Mouse (Mus musculus) MEL (cell line): ENCODE results near the gene Fkbp2. TPM values are rescaled to one million over a fixed set of nuclear protein-coding genes. Genes with fewer than 3 reads are reported as not detected.

Experiments
- DNase-seq: peaks from one replicate; pipeline ENCODE4 v3.0.0; 2011; ENCODE audit warnings: low read depth, low spot score
- H3K27ac ChIP-seq: 2 replicates; pipeline ENCODE4 v1.5.1; 2012; ENCODE audit warnings: low read depth, mild to moderate bottlenecking, control low read depth, low read length, moderate library complexity; ENCODE audit not compliant: control insufficient read depth
- H3K27me3 ChIP-seq, 2 experiments: fragments of 150-350 bp in 1 of 2; sonication (generic) in 1 of 2; 2 replicates each; pipeline ENCODE4 v1.6.1; 2012; ENCODE audit warnings: low read length in 2 of 2, mild to moderate bottlenecking in 2 of 2, improper control_type of control experiment in 1 of 2, moderate library complexity in 1 of 2; ENCODE audit not compliant: insufficient read depth in 2 of 2, control insufficient read depth in 1 of 2
- H3K36me3 ChIP-seq, 2 experiments: 2 replicates each; pipeline ENCODE4 v1.6.1; 2012 to 2014; ENCODE audit warnings: low read length in 2 of 2, improper control_type of control experiment in 1 of 2, inconsistent platforms in 1 of 2, mild to moderate bottlenecking in 1 of 2; ENCODE audit not compliant: insufficient read depth in 2 of 2, control insufficient read depth in 1 of 2
- H3K4me1 ChIP-seq, 2 experiments: fragments of 150-350 bp in 1 of 2; sonication (generic) in 1 of 2; 2 replicates each; pipeline ENCODE4 v1.6.1; 2012; ENCODE audit warnings: low read length in 2 of 2, improper control_type of control experiment in 1 of 2, mild to moderate bottlenecking in 1 of 2; ENCODE audit not compliant: insufficient read depth in 2 of 2, control insufficient read depth in 1 of 2
- H3K4me3 ChIP-seq, 2 experiments: fragments of 150-350 bp in 1 of 2; sonication (generic) in 1 of 2; 2 replicates each; pipeline ENCODE4 v1.5.1; 2012; ENCODE audit warnings: low read depth in 2 of 2, low read length in 2 of 2, mild to moderate bottlenecking in 2 of 2, moderate library complexity in 2 of 2, control low read depth in 1 of 2, improper control_type of control experiment in 1 of 2; ENCODE audit not compliant: control insufficient read depth in 1 of 2, insufficient read depth in 1 of 2
- H3K79me2 ChIP-seq: 2 replicates; pipeline ENCODE4 v1.6.1; 2012; ENCODE audit warnings: mild to moderate bottlenecking, low read length, moderate library complexity; ENCODE audit not compliant: control insufficient read depth, poor library complexity, insufficient read depth
- H3K9ac ChIP-seq: 2 replicates; pipeline ENCODE4 v1.6.1; 2012; ENCODE audit warnings: low read depth, mild to moderate bottlenecking, control low read depth, low read length, moderate library complexity; ENCODE audit not compliant: control insufficient read depth, poor library complexity, severe bottlenecking
- H3K9me3 ChIP-seq: fragments of 150-350 bp; sonication (generic); replicated peaks from 2 replicates; pipeline ENCODE4 v1.6.1; 2012; ENCODE audit warnings: mild to moderate bottlenecking, low read length, improper control_type of control experiment, moderate library complexity; ENCODE audit not compliant: insufficient read depth
- CHD2 ChIP-seq: IDR thresholded peaks from 2 replicates; pipeline ENCODE4 v1.6.1; 2011; ENCODE audit warnings: low read length, improper control_type of control experiment
- ELF1 ChIP-seq: IDR thresholded peaks from 2 replicates; pipeline ENCODE4 v1.6.1; 2014; ENCODE audit warnings: low read depth, mild to moderate bottlenecking, inconsistent platforms, low read length, improper control_type of control experiment, moderate library complexity
- EP300 ChIP-seq, 2 experiments: IDR thresholded peaks; 2 replicates each; pipeline ENCODE4 v1.6.1; 2011; ENCODE audit warnings: improper control_type of control experiment in 2 of 2, low read length in 2 of 2, low read depth in 1 of 2, mild to moderate bottlenecking in 1 of 2
- GATA1 ChIP-seq: IDR thresholded peaks from 2 replicates; pipeline ENCODE4 v1.6.1; 2011; ENCODE audit warnings: low read depth, low read length, improper control_type of control experiment
- JUND ChIP-seq: IDR thresholded peaks from 2 replicates; pipeline ENCODE4 v1.6.1; 2011; ENCODE audit warnings: low read depth, mild to moderate bottlenecking, improper control_type of control experiment, low read length
- KAT2A ChIP-seq: conservative IDR thresholded peaks from 2 replicates; pipeline ENCODE4 v1.6.1; 2012; ENCODE audit warnings: low read depth, low read length, improper control_type of control experiment, inconsistent platforms
- MAZ ChIP-seq: IDR thresholded peaks from 2 replicates; pipeline ENCODE4 v1.6.1; 2012; ENCODE audit warnings: low read depth, mild to moderate bottlenecking, inconsistent platforms, low read length, improper control_type of control experiment
- NELFE ChIP-seq: IDR thresholded peaks from 2 replicates; pipeline ENCODE4 v1.6.1; 2011; ENCODE audit warnings: low read depth, low read length, improper control_type of control experiment
- NRF1 ChIP-seq: IDR thresholded peaks from 2 replicates; pipeline ENCODE4 v1.6.1; 2014; ENCODE audit warnings: low read depth, mild to moderate bottlenecking, inconsistent platforms, low read length, improper control_type of control experiment, moderate library complexity; ENCODE audit not compliant: poor library complexity, insufficient read depth, severe bottlenecking
- POLR2A ChIP-seq, 2 experiments: IDR thresholded peaks; 2 replicates each; pipeline ENCODE4 v1.6.1; 2011 to 2012; ENCODE audit warnings: low read length in 2 of 2, mild to moderate bottlenecking in 2 of 2, control low read depth in 1 of 2, improper control_type of control experiment in 1 of 2, low read depth in 1 of 2, moderate library complexity in 1 of 2; ENCODE audit not compliant: control insufficient read depth in 1 of 2, insufficient read depth in 1 of 2, poor library complexity in 1 of 2
- POLR2AphosphoS2 ChIP-seq: IDR thresholded peaks from 2 replicates; pipeline ENCODE4 v1.6.1; 2011; ENCODE audit warnings: low read length, improper control_type of control experiment
- POLR2AphosphoS5 ChIP-seq: IDR thresholded peaks from 2 replicates; pipeline ENCODE4 v1.6.1; 2012; ENCODE audit warnings: low read depth, borderline replicate concordance, mild to moderate bottlenecking, inconsistent platforms, low read length, moderate library complexity, mixed read lengths
- TAL1 ChIP-seq: IDR thresholded peaks from 2 replicates; pipeline ENCODE4 v1.6.1; 2012; ENCODE audit warnings: mild to moderate bottlenecking, inconsistent platforms, low read length, moderate library complexity, mixed read lengths
- USF1 ChIP-seq: IDR thresholded peaks from 2 replicates; pipeline ENCODE4 v1.6.1; 2014; ENCODE audit warnings: low read depth, mild to moderate bottlenecking, inconsistent platforms, low read length, improper control_type of control experiment, moderate library complexity
- USF2 ChIP-seq, 2 experiments: IDR thresholded peaks; 2 replicates each; pipeline ENCODE4 v1.6.1; 2011 to 2012; ENCODE audit warnings: improper control_type of control experiment in 2 of 2, low read length in 2 of 2, borderline replicate concordance in 1 of 2, inconsistent platforms in 1 of 2, low read depth in 1 of 2, mild to moderate bottlenecking in 1 of 2; ENCODE audit not compliant: insufficient read depth in 1 of 2
- ZNF384 ChIP-seq: IDR thresholded peaks from 2 replicates; pipeline ENCODE4 v1.6.1; 2012; ENCODE audit warnings: low read depth, mild to moderate bottlenecking, inconsistent platforms, low read length, improper control_type of control experiment
- polyA plus RNA-seq, 2 experiments: library from polyadenylated mRNA; stranded (reverse) in 1 of 2; unstranded in 1 of 2; fragments of >175 nt in 1 of 2; fragments of >200 nt in 1 of 2; gene quantifications; 2 replicates each; pipeline versions ENCODE4 v1.2.1 to v1.2.4; 2012; ENCODE audit warnings: low replicate concordance in 2 of 2, low read depth in 1 of 2; ENCODE audit not compliant: insufficient read length in 2 of 2, insufficient read depth in 1 of 2, missing spikeins in 1 of 2
- total RNA-seq: library from RNA; depleted of rRNA; stranded (reverse); fragments of 300-350 nt; gene quantifications from 2 replicates; pipeline ENCODE4 v1.2.3, GENCODE M21; 2012

The Fkbp2 gene
- total and polyA plus RNA-seq, 3 experiments: 53.9 to 167 TPM; not detected in 1

DNA sequence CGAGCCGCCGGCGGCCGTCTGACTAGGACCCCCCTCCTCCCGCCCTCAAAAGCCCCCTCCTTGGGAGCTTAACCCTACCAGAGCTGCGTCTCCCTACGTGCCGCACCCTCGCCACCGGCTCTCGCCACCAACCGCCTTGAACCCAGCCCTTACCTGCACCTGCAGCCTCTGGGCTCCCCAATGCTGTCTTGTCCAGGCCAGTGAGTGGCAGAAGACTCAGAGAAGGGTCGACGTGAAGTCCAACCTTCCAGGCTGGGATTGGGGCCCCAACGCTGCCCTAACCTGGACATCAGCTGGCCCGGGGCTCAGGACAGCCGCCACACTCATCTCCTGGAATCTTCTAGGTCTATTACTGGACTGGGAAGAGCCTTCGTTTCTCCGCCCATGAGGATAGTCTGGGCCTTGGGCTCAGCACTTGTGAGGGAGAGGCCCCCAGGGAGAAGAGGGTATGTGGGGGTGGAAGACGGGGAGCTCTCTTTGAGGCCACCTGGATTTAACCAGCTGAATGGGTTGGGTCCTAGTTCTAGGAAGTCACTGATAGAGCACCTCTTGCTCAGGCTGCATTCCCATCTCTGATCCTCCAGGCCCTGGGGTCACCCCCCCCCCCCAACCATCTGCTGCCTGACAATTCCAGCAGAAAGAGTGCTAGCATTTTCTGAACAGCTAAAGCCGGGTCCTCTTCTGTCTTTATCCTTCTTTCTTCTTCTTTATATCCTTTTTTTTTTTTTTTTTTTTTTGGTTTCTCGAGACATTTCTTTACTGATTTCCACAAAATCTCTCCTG lies 45.9 kb downstream of the Fkbp2 start, which contains the start of gene Kcnk4:
Kcnk4 (minus strand) TSS at position 321 of the 783 bp plus-strand sequence.
- Histone ChIP-seq H3K27ac (no peak within 1 kb of the TSS), H3K9ac (no peak within 1 kb of the TSS), H3K79me2 (no peaks in the 10 kb centered on the region), H3K9me3 (no peaks in the 10 kb centered on the region), H3K36me3 (no peaks in the 10 kb centered on the region)
- no peak for TF ChIP-seq NELFE
- TF ChIP-seq CHD2: no peak
- no peak for TF ChIP-seq EP300 (IDR thresholded peaks at IDR 0.05; ENCODE audit: low read depth in 1 of 2, low read length in 2 of 2)
- TF ChIP-seq KAT2A: no peak
- no peak for TF ChIP-seq ZNF384
- no peak for TF ChIP-seq POLR2A (IDR thresholded peaks at IDR 0.05; ENCODE audit: control insufficient read depth in 1 of 2, insufficient read depth in 1 of 2, low read depth in 1 of 2, low read length in 2 of 2, poor library complexity in 1 of 2)
- no peak for TF ChIP-seq NRF1
- no peak for TF ChIP-seq USF2 (IDR thresholded peaks at IDR 0.05; ENCODE audit: borderline replicate concordance in 1 of 2, insufficient read depth in 1 of 2, low read depth in 1 of 2, low read length in 2 of 2)
- no peak for TF ChIP-seq ELF1
- TF ChIP-seq, all 39 proteins: peak for 0
- H3K27me3 ChIP-seq: no peaks in the 10 kb centered on the region
- no peak for DNase-seq
- H3K4me3 ChIP-seq: no peak within 1 kb of the TSS
- H3K4me1 ChIP-seq: no peaks in the 10 kb centered on the region

DNA sequence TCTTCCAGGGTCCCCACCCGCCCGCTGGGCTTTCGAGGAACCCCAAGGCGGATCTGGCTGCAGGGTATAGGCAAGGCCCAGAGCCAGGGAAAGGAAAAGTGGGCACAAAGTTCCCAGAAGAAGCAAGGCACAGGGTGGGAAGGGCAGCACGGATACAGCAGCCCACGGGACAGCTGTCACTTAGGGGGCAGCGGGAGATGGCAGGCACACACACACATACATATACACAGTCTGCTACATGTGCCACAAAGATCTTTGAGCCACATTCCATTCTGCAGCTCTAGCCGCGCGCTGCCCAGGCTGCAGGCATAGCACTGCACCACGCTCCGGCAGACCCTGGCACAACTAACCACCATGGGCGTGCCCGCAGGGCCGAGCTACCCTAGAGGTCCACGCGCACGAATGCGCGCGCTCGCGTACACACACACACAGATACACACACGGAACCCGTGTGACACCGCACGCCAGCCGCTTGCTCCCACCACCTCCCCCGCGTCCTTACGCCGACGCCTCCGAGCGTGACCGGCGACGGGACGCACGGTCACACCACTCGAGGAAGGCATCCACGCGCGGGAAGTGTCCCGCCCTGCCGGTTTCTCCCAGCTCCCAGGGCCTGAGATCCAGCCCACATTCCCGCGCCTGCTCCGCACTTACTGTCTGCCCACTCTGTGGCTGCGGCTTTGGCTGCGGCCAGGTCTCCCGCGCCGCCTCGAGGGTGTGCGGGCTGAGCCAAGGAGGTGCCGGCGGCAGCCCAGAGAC lies 46.7 kb downstream of the Fkbp2 start:
- DNase-seq: no peak
- Histone ChIP-seq H3K9me3 (no peaks in the 10 kb centered on the region), H3K27me3 (no peaks in the 10 kb centered on the region), H3K36me3 (no peaks in the 10 kb centered on the region), H3K9ac (no peak overlapping the region), H3K79me2 (no peaks in the 10 kb centered on the region), H3K4me3 (no peak overlapping the region), H3K27ac (no peak overlapping the region), H3K4me1 (no peaks in the 10 kb centered on the region)
- TF ChIP-seq POLR2AphosphoS2: no peak
- TF ChIP-seq POLR2AphosphoS5: no peak
- TF ChIP-seq USF1: no peak

GRCm38 (mm10) chr19:6933102-6933435 lies 47.2 kb downstream of the Fkbp2 start:
- Histone ChIP-seq H3K9ac (no peak overlapping the region), H3K27ac (no peak overlapping the region), H3K27me3 (no peaks in the 10 kb centered on the region), H3K4me1 (no peaks in the 10 kb centered on the region), H3K79me2 (no peaks in the 10 kb centered on the region), H3K4me3 (no peak overlapping the region), H3K36me3 (no peaks in the 10 kb centered on the region), H3K9me3 (no peaks in the 10 kb centered on the region)
- TF ChIP-seq GATA1: no peak
- TF ChIP-seq TAL1: no peak
- no peak for TF ChIP-seq MAZ
- no peak for TF ChIP-seq JUND
- no peak for DNase-seq
